Mouse (Mus musculus) macrophage (primary cell): Measurements from ENCODE around the gene Rhbdl3. TPM values are rescaled to one million over a fixed set of nuclear protein-coding genes. Genes with fewer than 3 reads are reported as not detected.

ENCODE experiments used
- H3K27ac ChIP-seq: fragments of 350-480 bp; formaldehyde crosslinking; 2 replicates; pipeline ENCODE4 v1.9.0; 2021
- H3K36me3 ChIP-seq: fragments of 350-480 bp; formaldehyde crosslinking; 2 replicates; pipeline ENCODE4 v1.9.0; 2021; ENCODE audit errors: inconsistent target
- H3K4me3 ChIP-seq: fragments of 350-480 bp; formaldehyde crosslinking; 2 replicates; pipeline ENCODE4 v1.9.0; 2021; ENCODE audit errors: inconsistent target
- H3K79me2 ChIP-seq: fragments of 350-480 bp; formaldehyde crosslinking; 2 replicates; pipeline ENCODE4 v1.9.0; 2021; ENCODE audit errors: inconsistent target
- WGBS: methylation state at CpG from one replicate; pipeline ENCODE4 v1.1.7; 2026; ENCODE audit warnings: inconsistent platforms; ENCODE audit not compliant: missing documents; 5-methylcytosine and 5-hydroxymethylcytosine counted together
- polyA plus RNA-seq: library from polyadenylated mRNA; stranded (reverse); fragments of 250-400 nt; gene quantifications from 3 replicates; pipeline ENCODE4 v1.2.4, GENCODE M21; 2018; ENCODE audit warnings: inconsistent platforms
- total RNA-seq, 78 experiments: library from RNA; depleted of rRNA; stranded (reverse); fragments of 250-400 nt; gene quantifications; 1 replicate in 9 of 78; 2 replicates in 24 of 78; 3 replicates in 43 of 78; 4 replicates in 2 of 78; pipeline ENCODE4 v1.2.4; 2018; ENCODE audit warnings: inconsistent platforms in 56 of 78

Gene Rhbdl3
- total RNA-seq (2018; cell fraction: chromatin; rRNA removed), result 1 to 10 TPM in 17 of 26 experiments, under 1 TPM in 7, not detected in 2; 0.21 to 2.0 (median 1.2) TPM
- total RNA-seq (2018; cell fraction: cytosol; rRNA removed), result under 1 TPM in 13 of 26 experiments, not detected in 13; 0.03 to 0.07 (median 0.04) TPM
- total RNA-seq (2018; cell fraction: nucleus; rRNA removed), result 1 to 10 TPM in 3 of 26 experiments, under 1 TPM in 17, not detected in 6; 0.17 to 1.5 (median 0.53) TPM
- polyA plus RNA-seq, result 0.03 TPM in 1 of 3 replicates, not detected in the others

DNA sequence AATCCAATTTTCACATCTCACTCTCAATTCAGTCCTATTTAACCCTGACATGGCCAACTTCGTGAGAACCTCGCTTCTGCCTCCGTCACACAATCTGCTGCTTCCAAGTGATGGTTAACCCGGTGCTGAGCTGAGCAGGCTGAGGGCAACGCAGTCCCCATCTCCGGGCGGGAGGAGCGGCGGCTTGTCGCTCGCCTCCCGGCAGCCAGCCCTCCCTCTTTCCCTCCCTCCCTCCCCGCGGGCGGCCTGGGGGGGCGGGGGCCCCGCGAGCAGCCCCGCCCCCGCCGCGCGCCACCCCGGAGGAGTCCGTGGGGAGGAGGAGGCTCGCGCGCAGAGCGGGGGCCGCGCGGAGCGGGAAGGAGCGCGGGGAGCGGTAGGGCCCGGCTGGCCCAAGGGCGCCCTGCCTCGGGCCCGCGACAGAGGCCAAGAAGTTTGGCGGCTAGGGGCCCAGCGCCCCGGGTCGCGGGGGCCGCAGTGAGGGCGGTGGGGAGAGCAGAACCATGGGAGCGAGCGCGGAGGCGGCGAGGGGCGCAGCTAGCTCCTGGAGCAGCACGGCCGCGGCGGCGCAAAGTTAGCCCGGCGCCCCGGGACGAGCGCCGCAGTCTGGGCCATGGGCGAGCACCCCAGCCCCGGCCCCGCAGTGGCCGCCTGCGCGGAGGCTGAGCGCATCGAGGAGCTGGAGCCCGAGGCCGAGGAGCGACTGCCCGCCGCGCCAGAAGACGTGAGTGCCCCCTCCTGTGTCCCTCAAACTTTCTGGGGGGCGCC lies at the start of gene Rhbdl3:
Rhbdl3 (plus strand) TSS at position 362 of the 765 bp plus-strand sequence.
- H3K79me2 ChIP-seq, result no peaks in the 10 kb centered on the region
- H3K27ac ChIP-seq, result no peak within 1 kb of the TSS
- H3K4me3 ChIP-seq, result no peak within 1 kb of the TSS
- WGBS, result under 1% methylated on average over 55 of the region's 81 CpGs
- no peaks in the 10 kb centered on the region for H3K36me3 ChIP-seq

DNA sequence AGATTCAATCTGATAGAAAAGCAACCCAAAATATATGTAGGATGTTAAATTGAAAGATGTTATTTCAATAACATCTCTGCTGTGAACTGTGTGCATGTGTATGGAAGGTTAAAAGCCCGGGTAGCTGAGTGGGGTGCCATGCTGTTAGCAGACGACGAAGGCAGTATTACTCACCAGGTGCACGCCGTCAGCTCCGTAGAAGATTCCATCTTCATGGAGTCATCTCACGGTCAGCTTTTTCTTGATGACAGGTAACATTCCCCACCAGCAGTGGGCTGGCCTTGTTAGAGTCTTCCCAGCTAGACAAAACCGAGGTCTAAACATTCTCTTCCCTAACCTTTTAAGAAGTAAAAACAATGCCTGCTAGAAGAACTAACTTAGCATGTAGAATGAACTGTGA lies 36.6 kb upstream of the Rhbdl3 start:
- Histone ChIP-seq H3K36me3 (peaks cover 54% of the 10 kb centered on the region), H3K79me2 (no peaks in the 10 kb centered on the region), H3K27ac (no peak overlapping the region), H3K4me3 (no peak overlapping the region)
- 97% methylated on average over 8 of the region's 8 CpGs for WGBS

DNA sequence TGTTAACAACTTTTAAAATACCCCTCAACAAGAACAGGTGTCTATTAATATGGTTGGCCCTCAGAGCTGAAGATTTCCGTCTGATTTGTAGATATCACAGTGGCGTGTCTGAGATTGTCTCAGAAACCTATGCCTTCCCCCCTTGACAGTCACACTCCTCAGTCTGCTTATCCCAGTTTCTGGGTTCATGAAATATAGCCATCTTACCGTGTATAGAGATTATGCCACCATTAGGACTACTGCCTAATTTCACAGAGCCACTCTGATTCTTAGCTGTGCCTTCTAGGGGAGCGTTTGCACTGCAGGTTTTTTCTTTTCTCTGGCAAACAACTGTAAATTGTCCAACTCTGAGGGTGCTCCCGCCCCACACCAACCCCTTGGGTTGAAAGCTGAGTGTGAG lies 29.6 kb upstream of the Rhbdl3 start:
- Histone ChIP-seq H3K36me3 (peaks cover 8% of the 10 kb centered on the region), H3K4me3 (no peak overlapping the region), H3K79me2 (no peaks in the 10 kb centered on the region), H3K27ac (no peak overlapping the region)
- 87% methylated on average over 5 of the region's 5 CpGs for WGBS

DNA sequence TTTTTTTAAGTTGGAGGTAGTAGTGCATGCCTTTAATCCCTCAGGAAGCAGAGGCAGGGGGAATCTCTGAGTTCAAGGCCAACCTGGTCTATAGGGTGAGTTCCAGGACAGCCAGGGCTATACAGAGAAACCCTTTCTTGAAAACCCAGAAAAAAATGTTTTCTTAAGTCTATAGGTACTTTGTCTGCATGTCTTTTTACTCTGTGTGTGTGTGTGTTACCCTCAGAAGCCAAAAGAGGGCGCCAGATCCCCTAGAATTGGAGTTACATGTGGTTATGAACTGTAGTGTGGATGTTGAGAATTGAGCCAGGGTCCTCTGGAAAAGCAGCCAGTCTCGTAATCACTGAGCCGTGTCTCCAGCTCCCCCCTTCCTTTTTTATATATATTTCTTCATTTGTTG lies 25.7 kb upstream of the Rhbdl3 start:
- H3K27ac ChIP-seq, result no peak overlapping the region
- WGBS, result 39% methylated on average over 3 of the region's 3 CpGs
- no peaks in the 10 kb centered on the region for H3K79me2 ChIP-seq
- no peak overlapping the region for H3K4me3 ChIP-seq
- no peaks in the 10 kb centered on the region for H3K36me3 ChIP-seq

DNA sequence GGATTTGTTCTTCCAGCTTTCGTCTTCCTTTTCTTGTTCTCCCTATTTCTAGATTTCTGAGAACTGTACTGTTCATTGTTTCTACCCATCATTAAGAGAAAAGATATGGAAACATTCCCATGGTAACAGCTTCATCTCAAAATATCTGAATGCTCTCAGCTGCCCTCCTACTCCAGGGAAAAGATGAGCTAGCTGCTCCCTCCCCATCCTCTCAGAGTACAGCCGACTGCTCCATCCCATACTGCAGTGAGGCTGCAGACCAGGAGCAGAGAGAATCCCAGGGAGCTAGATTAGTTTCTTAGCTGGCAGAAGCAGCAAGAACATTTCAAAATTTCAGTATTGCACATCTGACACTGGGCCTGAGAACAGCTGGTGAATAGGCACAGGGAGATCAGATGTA lies 22.7 kb upstream of the Rhbdl3 start:
- Histone ChIP-seq H3K4me3 (no peak overlapping the region), H3K27ac (no peak overlapping the region), H3K79me2 (no peaks in the 10 kb centered on the region), H3K36me3 (no peaks in the 10 kb centered on the region)
- 97% methylated on average over 2 of the region's 2 CpGs for WGBS

DNA sequence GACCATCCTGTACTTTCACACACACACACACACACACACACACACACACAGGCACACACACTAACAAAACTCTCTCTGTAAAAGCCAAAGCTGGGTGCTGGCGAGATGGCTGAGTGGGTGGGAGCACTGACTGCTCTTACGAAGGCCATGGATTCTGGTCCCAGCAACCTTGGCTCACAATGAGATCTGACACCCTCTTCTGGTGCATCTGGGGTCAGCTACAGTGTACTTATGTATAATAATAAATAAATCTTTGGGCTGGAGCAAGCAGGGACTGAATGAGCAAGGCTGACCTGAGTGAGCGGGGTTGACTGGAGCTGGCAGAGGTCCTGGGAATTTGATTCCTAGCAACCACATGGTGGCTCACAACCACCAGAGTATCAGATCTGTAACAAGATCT lies 16.9 kb upstream of the Rhbdl3 start:
- no peak overlapping the region for H3K4me3 ChIP-seq
- no peaks in the 10 kb centered on the region for H3K36me3 ChIP-seq
- H3K27ac ChIP-seq, result no peak overlapping the region
- H3K79me2 ChIP-seq, result no peaks in the 10 kb centered on the region
- 95% methylated on average over 3 of the region's 3 CpGs for WGBS

DNA sequence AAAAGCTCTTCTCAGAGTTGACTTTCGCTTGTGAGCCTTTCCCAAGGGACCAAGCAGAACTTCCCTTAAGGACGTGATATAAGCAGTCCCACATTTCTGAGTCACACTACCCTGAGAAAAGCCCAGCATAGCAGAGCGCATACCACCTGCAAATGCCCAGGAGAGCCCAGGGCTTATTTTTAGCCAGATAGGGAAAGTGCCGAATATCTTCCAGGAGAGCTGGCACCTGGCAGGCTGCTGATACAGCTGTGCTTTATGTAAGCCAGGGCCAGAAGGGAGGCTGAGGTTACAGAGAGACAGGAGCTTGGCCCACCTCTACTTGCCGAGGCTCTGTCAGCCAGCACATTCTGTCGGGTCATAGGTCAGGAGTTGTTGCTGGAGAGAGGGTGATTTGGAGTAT lies 16.1 kb upstream of the Rhbdl3 start:
- WGBS, result 75% methylated on average over 6 of the region's 6 CpGs
- Histone ChIP-seq H3K27ac (no peak overlapping the region), H3K79me2 (no peaks in the 10 kb centered on the region), H3K4me3 (no peak overlapping the region), H3K36me3 (no peaks in the 10 kb centered on the region)

DNA sequence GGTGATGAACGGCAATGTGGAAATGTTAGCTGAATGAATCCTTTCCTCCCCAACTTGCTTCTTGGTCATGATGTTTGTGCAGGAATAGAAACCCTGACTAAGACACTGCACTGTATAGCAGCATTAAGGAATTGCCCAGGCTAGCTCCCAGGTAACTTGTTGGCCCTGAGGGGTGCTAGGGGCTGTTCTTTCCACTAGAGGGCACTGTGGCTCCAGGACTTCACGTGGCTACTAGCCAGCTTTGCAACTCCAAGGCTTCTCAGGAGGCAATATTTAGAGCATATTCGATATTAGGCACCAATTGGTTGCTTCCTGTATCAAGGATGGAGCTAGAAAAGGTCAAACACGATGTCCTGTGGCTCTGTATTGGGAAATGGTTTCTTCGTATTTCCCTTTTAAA lies 13.6 kb upstream of the Rhbdl3 start:
- Histone ChIP-seq H3K36me3 (no peaks in the 10 kb centered on the region), H3K27ac (no peak overlapping the region), H3K79me2 (no peaks in the 10 kb centered on the region), H3K4me3 (no peak overlapping the region)
- 13% methylated on average over 5 of the region's 5 CpGs for WGBS

DNA sequence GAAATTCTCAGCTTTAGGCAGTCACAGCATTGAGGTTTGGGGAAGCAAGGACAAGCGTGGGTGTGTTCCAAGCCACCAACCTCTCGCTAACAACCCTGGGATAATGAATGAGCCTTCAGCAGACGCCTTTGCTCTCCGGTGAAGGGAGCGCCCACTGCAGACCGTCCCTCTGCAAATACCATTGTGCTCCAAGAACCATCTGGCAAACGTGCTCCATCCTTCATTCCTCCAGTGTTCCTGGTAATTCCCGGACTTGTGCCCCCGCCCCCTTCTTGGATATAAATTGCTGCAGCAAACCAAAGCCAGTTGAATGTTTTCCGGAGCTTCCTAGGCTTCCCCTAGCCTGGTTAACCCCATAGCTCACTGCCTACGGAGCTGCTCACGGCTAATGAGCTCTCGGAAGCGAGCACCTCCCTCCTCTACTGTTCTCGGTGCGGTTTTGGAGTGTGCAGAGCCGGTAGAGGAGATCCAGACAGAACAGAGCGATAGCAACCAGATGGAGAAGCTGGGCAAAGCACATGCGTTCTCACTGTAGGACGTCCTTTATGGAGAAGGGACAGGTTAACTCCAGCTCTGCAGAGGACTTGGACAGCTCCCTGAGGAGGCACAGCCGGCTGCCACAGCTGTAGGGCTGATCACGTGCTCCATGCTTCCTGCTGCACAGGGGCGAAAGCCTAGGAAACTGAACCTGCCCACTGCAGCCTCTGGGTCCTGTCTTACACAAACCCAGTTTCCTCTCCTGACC lies 10.8 kb upstream of the Rhbdl3 start:
- no peaks in the 10 kb centered on the region for H3K79me2 ChIP-seq
- 2% methylated on average over 23 of the region's 23 CpGs for WGBS
- H3K4me3 ChIP-seq, result no peak overlapping the region
- no peaks in the 10 kb centered on the region for H3K36me3 ChIP-seq
- no peak overlapping the region for H3K27ac ChIP-seq

DNA sequence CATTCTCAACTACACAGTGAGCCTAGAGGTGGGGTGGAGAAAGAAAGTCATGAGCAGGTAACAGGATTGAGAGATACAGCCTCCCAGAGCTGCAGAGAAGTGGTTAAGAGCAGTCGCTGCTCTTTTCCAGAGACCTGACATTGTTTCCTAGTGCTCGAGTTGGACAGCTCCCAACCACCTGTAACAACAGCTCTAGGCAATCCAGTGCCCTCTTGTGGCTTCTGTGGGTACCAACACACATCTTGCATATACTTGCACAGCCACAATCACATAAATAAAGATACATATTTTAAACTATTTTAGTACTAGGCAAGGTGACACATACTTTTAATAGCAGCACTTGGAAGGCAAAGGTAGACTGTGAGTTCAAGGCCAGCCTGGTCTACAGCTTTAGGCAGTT lies 9.7 kb upstream of the Rhbdl3 start:
- Histone ChIP-seq H3K27ac (no peak overlapping the region), H3K36me3 (no peaks in the 10 kb centered on the region), H3K79me2 (no peaks in the 10 kb centered on the region), H3K4me3 (no peak overlapping the region)
- 96% methylated on average over 2 of the region's 2 CpGs for WGBS

DNA sequence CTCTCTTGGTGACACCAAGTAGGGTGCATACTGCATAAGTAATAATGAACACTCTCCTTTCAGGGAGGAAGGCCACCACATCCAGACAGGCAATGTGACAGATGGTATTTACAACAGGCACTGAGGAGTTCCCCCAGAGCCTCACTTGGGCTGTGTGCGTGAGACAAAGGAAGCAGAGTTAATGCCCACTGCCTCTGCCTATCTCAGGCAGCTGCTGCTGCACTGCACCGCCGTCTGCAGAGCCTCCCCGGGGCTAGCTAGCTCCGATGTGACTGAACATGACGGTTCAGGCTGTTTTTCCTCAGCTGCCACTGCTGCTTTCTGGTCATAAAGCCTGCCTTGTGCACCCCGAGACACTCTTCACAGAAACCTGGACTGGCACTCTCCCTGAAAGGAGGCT lies 8.2 kb upstream of the Rhbdl3 start:
- WGBS, result 89% methylated on average over 7 of the region's 7 CpGs
- Histone ChIP-seq H3K36me3 (no peaks in the 10 kb centered on the region), H3K27ac (no peak overlapping the region), H3K79me2 (no peaks in the 10 kb centered on the region), H3K4me3 (no peak overlapping the region)

DNA sequence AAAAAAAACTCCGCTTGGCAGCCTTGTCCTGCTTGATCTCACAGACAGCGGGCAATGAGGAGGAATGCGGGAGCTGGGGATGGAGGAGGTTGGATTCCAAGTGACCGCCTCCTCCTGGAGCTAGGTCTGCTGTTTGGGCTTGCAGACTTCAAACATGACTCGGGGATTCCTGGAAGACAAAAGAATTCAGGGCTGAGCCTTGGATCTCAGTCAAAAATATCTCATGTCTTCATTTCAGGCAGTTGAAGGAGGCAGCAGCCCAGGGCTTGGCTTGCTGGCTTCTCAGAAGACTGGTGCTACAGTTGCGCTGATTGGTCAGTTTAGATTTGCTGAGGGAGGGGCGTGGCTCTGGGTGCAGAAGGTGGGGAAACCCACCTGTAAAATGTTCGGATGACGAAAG lies 5.6 kb upstream of the Rhbdl3 start:
- Histone ChIP-seq H3K79me2 (no peaks in the 10 kb centered on the region), H3K4me3 (no peak overlapping the region), H3K27ac (no peak overlapping the region), H3K36me3 (no peaks in the 10 kb centered on the region)
- WGBS, result 75% methylated on average over 9 of the region's 9 CpGs

DNA sequence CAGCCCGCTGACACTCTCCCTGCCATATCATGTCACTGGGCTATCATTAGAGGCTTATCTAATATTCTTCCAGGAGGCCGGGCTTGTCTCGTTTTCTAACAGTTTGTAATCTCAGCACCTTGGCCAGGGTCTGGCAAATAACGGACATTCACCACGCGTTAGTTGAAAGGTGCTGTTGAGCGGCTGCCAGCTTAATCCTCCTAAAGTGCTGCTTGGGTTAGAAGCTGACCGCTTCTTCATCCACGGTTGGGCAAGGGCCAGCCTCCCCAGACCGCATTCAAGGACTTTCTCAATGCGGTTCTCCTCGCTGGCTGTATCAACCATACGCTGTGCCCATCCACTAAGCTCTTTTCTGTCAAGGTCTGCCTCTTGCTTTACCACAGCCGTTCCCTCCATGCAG lies 4.9 kb upstream of the Rhbdl3 start:
- Histone ChIP-seq H3K36me3 (no peaks in the 10 kb centered on the region), H3K79me2 (no peaks in the 10 kb centered on the region), H3K27ac (no peak overlapping the region), H3K4me3 (no peak overlapping the region)
- WGBS, result 42% methylated on average over 14 of the region's 14 CpGs

DNA sequence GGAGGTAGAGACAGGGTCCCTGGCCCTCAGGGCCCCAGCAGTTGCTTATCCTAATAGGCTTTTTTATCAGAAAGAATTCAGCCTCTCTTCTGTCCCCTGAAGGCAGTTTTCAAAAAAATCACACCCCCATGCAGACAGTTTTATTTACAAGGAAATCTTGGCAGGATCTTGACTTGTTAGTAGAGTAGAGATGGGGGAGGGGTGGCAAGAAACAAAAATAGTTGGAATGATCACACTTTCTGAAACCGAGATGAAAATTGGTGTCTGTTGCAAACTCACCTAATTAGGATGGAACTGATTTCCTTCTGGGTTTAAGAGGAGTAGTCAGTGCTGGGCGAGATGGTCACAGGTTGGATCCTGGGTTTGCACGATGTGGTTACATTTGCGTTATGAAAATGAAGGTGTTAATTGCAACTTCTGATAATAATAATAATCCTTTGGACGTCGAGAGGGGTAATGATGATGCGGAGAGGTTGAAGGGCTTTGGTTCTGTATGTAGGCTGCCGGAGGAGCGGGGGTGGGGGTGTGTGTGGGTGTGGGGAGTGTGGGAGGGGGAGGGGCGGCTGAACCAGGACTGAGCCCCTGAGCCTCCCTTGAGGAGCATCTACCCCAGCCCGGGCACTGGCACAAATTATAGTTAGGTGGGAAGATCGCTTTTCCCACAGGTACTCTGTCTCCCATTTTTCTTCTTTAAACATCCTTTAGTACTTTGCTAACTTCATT lies 1.0 kb upstream of the Rhbdl3 start:
- Histone ChIP-seq H3K27ac (no peak overlapping the region), H3K79me2 (no peaks in the 10 kb centered on the region), H3K4me3 (no peak overlapping the region), H3K36me3 (no peaks in the 10 kb centered on the region)
- 25% methylated on average over 12 of the region's 12 CpGs for WGBS
